Mouse (Mus musculus) retina, postnatal 7 days (tissue): Measurements from ENCODE around the gene Cenpm.

Experiments used
- DNase-seq: peaks from one replicate; pipeline ENCODE4 v3.0.0-alpha.2; 2012; ENCODE audit warnings: low read depth, low spot score

Gene Cenpm

DNA sequence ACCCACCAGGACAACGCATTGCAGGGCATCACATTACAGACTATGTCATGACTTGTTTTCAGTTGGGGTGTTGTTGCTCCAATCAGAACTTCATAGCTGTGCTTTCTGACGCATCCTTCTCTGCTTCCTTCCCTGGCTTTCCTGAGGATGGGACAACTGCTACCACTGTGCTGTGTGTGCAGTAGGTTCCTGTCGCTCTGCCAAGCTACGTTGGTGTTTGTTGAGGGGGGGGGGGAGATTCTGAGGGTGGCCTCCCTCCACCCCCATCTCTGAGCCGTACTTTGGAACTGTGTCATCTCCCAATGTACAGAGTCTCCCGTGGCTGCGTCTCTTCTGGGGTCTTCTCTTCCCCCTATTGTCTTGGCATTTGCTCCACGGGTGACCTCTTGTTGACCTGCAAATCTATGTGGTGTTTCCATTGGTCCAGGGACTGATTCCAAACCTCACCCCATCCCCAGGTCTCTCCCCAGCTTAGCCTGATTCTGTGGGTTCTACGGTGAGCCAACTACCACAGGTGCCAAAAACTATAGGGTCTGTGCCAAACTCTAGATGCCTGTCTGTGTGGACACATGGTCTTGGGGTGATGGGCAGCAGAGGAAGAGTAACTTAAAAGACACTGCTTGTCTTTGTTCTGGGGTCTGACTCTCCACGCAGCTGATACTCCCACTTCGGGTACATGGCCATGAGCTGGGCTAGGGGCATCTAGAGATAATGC, 29.1 kb downstream of the Cenpm start:
- DNase-seq: no peak

DNA sequence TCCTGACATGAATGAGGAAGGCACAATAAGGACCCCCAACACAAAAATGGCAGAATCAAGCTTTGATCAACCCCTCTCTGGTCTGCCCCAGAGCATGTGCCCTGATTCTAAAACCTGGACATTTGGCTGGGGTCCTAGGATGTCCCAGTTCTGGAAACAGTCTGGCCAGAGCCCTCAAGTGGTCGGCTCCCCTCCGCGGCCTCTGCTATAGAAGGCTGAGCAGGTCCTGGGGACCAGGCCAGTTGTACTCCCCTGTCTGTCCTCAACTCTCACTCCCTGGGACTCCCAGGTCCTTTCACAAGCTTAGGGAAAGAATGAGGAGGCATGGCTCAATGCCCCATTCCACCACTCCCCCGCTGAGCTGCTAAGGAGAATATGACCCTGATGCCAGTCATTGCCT, 31.3 kb downstream of the Cenpm start:
- DNase-seq: no peak

DNA sequence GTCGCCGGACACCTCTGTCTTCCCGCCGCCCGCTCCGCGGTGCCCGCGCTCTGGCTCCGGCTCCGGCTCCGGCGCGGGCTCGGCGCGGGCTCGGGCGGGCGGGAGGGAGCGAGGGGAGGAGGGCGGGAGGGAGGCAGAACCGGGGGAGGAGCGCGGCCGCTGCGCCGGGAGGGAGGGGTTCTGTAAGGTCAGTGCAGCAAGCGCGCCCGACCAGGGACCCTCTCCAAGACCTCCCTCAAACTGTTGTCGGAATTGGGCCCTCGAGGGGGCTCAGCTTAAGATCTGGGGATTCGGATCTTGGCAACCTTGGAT, 31.8 kb downstream of the Cenpm start, which contains the start of gene Shisa8:
Shisa8 (minus strand) TSS at position 64 of the 312 bp plus-strand sequence.
- DNase-seq: no peak

DNA sequence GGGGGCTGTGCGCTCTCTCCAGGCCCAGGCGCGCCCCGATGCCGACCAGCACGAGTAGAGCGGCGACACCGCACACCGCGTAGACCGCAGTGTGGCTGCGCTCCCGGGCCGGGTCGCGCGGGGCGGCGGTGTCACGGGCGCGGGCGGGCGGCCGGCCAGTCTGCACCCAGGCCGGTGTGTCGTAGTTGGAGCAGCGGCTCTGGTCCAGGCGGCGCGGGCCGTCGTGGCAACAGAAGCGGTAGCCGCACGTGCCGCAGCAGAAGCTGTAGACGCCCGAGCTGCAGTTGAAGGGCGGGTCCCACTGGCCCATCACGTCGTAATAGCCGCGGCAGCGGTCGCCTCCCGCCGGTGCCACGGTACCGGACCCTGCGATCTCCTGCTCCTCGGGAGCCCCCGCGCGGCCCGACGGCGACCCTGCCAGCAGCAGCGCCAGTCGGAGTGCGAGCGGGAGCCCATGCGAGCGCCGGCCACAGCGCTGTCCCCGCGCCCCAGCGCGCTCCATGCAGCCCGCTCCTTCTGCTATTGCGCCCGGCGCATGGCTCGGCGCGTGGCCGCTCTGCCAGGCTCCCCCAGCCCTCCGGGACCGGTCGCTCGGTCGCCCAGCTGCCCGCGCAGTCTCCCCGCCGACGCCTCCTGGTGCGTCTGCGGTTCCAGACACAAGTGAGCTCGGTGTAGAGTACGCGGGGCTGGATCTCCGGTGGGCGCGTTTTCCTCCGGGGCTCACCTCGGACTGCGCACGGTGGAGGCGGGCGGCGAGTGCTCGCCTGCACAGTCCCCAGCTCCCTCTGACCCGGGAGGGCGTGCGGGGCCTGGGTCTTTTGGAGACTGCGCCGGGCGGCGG, 32.4 kb downstream of the Cenpm start:
- DNase-seq: no peak

DNA sequence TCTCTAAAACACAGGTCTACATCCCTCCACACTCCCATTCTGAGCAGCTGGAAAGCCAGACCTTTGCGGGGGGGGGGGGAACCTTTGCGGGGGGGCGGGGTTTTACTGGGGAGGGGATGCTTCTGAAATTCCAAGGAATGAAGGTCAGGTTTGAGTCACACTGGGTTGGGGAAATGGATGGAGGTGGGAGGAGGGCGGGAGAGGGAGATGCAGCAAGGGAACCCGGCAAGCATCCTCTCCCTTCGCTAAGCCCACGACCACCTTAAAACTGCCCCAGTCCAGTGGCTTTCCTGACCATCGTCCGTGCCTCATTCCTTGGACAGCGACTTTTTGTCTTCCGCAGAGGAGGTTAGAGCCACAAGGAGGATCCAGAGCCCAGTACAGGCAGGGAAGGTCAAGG, 33.3 kb downstream of the Cenpm start:
- DNase-seq: no peak

DNA sequence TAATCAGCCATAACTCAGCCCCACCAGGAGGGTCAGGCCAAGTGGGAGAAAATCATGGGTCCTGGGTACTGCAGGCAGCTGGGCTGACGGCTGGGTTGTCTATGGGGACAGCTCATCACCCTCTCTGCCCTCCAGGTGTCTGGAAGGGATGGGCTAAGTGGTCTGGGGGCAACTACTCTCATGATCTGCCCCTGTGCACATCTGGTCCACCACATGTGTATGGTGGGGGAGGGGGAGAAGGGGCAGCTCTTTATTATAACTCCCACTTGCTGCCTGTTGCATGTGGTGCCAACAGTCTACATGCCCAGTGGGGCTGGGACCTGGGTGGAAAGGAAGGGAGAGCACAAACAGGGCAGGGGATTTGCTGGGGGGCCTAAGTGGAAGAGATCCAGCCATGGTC, 33.7 kb downstream of the Cenpm start:
- DNase-seq: no peak

DNA sequence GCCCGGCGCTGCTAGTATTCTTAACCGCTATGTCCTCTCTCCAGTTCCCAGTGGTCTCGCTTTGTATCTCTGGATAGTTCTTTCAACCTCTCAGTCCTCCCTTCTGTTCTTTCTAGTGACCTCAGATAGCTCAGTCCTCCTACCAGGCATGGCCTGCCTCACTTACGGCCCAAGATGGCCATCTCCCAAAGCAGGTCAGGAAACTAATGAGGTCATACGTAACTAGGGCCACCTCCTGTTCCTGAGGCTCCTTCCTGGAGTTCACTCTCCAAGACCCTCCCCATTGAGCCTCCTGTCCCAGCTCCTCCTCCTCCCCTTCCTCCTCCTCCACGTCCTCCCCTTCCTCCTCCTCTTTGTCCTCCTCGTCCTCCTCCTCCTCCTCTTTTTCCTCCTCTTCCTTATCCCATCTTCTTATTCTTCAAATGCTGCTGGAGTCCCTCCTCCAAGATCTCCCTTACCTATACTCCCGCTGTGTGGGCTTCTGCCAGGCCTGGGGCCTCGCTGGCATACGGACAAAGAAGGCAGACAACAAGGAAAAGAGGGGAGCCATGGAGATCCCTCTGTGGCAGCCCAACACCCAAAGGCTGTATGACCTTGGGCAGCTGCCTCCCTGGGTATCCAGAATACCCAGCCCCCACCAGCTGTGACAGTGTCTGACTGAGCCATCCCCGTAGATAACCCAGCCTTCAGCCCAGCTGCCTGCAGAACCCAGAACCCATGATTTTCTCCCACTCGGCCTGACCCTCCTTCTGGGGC, 35.1 kb downstream of the Cenpm start:
- DNase-seq: no peak

DNA sequence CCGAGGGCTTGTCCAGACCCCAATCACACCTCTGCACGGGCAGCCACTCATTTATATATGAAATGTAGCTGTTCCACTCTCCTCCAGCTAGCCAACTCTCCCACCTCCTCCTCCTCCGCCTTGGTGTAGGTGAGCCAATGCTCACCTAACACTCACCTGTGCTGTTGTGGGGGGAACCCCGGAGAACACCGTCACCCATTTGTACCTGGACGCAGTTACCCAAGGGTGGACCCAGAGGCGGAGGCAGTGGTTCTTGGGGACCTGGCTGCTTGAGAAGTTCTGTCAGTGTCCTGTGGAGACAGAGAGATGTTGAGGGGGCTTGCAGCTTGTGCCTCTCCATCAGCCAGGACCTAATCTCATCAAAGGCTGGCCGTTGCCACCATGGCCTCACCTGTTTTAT, 36.2 kb downstream of the Cenpm start:
- no peak for DNase-seq

DNA sequence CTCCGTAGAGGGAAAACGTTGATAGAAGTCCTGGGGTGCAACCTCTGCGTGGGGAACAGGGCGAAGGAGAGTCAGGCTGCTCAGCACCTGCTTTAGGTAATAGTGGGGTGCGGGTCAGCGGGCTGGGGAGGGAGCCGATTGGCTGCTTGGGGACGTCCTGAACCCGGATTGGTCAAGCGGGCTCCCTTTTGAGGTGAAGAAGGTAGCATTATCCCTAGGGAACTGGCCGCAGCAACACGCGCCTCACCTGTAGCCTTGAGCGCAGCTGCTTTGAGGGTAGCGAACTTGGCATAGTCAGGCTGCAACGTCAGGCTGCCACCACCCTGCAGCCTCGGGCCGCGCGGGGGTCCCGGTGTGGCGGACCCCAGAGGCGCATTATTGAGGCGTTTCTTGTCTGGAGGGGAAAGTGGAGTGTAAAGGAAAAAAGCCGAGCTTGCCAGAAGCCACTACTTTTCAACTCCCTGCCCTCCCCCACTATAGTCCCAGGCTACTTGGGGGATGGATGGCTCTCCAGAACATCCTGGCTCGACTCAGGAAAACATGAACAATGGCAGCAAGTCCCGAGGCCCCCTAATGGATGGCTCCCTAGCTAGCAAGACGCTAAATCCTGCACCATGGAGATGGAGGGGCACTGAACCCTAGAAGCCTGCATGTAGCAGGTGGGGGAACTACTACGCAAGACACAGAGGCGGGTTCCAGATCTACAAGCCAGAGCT, 36.9 kb downstream of the Cenpm start:
- no peak for DNase-seq

DNA sequence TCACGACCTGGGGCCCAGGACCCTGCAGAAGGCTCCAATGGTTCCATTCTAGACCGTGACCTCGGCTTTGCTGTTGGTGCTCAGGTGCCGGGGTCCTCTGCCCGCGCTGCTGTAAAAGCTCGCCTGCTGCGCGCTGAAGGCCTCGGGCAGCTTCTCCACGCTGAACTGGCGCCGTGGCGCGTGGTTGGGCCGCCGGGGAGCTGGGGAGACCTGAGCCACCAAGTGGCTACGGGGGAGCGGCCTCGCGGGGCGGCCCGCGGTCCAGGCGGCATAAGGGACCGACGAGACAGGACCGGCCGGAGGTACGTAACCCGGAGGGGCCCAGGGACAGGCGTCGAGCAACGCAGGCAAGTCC, 37.5 kb downstream of the Cenpm start:
- DNase-seq: no peak

DNA sequence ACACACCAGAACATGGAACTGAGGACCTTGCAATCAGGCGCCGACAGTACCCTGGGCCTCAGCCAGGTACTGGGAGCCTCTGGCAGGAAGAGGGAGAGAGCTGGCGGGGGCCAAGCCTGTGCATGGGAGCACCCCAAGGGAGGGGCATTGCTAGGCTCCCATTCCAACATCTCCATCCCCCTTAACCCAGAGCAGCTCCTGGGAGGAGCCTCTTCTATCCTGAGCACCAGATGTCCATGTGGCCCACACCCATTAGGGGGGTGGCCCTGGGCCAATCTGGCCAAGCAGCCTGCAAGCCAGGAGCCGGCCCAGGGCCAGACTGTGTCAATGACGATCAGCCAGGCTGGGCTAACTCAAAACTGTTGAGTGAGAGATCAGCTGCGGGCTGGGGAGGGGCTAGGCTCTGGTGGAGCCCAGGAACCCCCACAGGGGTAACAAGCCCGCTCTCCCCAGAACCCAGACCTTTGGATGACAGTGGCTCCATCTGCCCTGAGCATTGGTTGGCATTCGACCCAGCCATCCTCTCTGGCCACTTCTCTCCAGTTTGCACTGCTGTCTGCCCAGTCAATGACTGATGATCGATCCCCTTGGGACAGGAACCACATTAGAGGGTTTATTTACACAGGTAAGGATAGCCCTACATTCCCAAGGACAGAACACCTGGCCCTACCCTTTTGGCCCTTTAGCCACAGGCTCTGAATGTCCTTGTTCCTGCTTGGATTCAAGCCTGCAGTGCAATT, 38.0 kb downstream of the Cenpm start:
- peak; percentile 63 for DNase-seq

DNA sequence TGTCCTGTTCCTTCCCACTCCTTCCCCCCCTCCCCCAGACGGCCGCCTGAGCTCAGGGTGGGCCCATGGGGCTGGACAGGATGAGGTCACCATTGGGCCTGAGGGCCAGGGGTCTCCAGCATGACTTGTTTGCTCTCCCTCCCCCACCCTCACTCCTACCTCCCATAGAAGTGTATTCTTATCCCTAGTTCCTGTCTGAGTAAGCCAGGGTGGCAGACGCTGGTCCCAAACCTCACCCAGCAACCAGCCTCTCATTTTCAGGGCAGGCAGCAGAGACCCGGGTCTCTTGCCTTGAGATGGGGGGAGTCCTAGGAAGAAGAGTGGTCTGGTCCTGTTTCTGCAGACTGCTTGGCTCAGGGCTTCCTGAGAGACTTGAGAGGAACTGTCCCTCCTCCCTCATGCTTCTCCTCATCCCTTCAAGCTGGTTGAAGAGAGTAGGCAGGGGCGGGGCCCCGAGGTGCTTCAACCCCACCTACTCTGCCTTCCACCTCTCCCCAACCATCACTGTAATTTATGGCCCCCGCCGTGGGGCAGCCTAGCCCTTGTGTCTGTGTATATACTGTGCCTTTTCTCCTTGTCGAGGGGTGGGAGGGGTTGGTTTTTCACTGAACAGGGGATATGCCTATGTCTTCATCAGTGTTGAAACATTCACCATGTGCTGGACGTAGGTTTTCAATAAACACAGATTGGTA, 39.7 kb downstream of the Cenpm start:
- DNase-seq: no peak

DNA sequence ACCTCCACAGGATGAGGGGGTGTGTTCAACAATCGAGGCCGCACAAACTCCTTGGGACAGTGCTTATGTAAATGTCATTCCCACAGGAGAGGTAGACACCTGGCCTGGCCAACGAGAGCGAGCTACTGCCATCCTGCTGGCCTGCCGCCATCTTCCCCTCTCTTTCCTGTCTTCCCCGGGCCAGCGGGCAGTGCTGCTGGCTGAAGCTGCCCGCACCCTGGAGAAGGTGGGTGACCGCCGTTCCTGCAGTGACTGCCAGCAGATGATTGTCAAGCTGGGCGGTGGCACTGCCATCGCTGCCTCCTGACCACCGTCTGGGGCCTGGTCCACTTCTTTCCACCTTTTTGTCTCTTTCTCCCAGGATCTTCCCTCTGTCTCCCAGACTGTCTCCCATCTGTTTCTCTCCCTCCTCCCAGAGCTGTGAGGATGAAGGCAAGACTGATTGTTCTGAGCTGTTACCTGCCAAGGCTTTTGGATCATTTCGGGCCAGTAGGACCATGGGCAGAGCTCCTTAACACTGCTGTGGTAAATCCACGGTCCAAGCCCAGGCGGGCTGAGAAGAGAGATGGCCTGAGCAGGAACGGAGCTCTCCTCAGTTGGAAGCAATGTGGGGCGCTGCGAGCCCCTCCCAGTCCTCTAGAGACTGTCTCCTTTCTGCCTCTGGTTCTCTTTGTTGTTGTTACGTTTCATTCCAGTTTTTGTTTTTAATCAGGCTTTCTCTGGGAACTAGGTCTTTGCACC, 40.8 kb downstream of the Cenpm start:
- no peak for DNase-seq

DNA sequence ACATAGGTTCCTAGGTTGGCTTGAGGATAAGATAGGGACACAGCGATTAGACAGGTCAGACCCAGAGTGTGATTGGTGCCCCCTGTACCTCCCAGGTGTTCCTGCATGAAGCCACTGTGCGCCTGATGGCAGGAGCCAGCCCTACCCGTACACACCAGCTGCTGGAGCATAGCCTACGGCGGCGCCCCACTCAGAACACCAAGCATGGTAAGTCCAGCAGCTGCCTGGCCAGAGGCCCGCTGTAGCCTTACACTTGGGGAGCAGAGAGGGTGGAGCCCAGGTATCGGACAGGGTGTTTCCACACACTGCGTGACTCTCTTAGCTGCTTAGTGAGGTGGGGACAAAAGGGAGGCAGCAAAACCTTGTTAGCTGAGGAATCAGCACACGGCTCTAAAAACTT, 41.5 kb downstream of the Cenpm start:
- DNase-seq: no peak

DNA sequence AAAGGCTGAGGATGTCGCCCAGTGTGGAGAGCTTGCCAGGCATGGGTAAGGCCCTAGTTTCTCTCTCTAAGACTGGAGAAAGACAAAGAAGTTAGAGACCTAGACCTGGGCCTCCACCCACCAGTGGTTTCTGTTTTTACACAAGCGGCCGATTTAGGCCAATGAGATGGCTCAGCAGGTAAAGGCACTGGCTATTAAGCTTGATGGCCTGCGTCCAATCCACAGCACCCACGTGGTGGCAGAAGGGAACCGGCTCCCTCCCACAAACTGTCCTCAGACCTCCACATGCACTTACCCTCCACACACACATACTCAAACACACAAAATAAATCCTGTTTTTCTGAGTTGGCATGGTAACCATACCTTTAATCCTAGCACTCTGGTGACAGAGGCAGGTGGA, 42.5 kb downstream of the Cenpm start:
- DNase-seq: no peak

DNA sequence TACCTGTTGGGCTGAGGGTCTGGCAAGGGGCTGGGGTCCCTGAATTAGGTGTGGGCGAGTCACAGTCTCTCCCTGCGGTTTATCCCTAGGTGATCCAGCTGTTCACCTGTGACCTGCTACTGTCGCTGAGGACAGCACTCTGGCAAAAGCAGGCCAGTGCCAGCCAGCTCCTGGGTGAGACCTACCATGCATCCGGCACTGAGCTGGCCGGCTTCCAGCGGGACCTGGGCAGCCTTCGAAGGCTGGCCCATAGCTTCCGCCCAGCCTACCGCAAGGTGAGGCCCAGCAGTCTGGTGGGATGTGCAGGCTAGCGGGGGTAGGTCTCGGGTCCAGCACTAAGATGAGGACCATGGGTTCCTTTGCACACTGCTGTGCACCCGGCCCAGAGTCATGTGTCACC, 45.0 kb downstream of the Cenpm start:
- no peak for DNase-seq

DNA sequence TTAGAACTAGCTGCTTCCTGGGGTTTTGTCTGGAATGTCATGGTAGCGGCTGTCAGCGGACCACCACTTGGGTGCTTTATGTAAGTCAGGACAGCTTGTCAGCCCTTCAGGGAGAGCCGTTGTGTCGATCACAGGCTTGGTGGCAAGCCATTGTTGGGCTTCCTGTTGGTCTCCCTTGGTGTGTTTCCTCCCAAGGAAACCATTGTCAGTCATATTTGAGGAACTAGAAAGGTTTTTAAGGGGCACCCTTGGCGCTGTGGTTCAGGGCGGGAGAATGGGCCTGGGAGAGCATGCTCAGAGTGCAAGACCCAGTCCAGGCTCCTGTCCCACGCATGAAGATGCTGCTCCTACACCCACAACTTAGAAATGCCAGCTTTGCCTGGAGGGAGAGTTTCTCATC, 46.2 kb downstream of the Cenpm start:
- DNase-seq: no peak

DNA sequence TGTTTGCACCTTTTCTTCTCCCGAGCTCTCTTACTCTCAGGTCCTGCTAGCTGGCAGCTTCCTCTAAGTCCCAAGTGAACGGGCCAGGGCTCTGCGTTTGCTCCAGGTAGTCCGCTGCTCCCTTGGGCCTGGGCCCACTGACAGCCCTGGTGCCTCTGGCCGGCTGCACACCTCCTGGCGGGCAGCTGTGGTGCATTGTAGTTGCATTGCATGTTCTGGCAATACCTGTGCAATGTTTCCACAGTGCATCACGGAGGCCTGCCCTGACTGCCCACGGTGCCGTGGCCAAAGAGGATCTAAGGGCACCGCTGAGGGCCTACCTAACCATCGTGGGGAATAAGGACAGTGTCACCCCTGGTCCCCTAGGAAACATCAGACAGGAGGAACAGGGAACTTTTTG, 46.6 kb downstream of the Cenpm start:
- DNase-seq: no peak

DNA sequence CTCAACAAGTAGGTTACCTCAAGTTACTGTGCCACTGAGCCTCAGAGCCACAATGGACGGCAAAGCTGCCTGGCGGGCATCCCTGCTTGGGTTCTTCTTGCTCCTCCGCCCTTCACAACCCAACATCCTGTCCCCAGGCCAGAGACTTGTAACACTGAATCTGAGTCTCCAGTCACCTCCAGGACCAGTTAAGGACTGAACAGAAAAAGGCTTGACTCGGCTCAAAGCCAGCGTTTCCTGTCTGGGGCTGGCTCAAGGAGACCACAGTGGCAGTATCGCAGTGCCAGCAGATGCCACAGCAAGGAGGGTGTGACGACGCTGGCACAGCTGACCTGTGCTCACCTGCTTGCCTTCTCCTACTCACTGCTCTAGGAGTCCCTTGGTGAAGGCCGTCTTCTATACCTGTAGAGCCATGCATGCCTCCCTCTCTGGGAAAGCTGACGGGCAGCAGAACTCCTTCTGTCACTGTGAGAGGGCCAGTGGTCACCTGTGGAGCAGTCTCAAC, 47.2 kb downstream of the Cenpm start:
- no peak for DNase-seq

DNA sequence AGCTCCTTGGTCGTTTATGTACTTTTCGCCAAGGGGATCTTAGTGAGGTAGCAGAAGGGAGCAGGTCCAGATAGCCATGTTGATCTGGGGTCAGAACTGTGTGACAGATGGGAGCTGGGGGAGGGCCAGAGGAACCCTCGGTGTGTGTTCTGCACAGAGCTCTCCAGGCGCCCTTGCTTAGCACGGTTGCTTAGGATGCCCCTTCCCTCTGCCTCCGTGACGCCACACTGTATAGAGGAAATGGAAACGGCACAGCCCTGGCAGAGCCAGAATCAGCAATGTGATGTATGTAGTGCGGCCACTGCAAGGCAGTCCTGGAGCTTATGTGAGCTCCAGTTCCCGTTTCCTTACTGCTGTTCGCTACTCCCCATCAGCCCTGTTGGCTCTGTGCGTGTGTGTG, 48.2 kb downstream of the Cenpm start:
- DNase-seq: no peak
